Mouse (Mus musculus) E14TG2a.4 (cell line): Measurements from ENCODE around the gene Malsu1.

Source experiments
- H3K27me3 ChIP-seq: 2 replicates; pipeline ENCODE4 v1.6.1; 2014; ENCODE audit warnings: low read length, control low read depth; ENCODE audit not compliant: insufficient read depth
- H3K36me3 ChIP-seq: 2 replicates; pipeline ENCODE4 v1.6.1; 2014; ENCODE audit warnings: low read length, control low read depth; ENCODE audit not compliant: insufficient read depth
- H3K4me1 ChIP-seq: replicated peaks from 2 replicates; pipeline ENCODE4 v1.6.1; 2014; ENCODE audit warnings: low read depth, low read length, control low read depth
- H3K4me3 ChIP-seq: replicated peaks from 2 replicates; pipeline ENCODE4 v1.5.1; 2014; ENCODE audit warnings: mild to moderate bottlenecking, low read length
- H3K9me3 ChIP-seq: 2 replicates; pipeline ENCODE4 v1.6.1; 2014; ENCODE audit warnings: low read length, control low read depth
- CTCF ChIP-seq: conservative IDR thresholded peaks from 2 replicates; pipeline ENCODE4 v1.5.1; 2014; ENCODE audit warnings: low read length
- NANOG ChIP-seq: IDR thresholded peaks from 2 replicates; pipeline ENCODE4 v1.6.1; 2014; ENCODE audit warnings: borderline replicate concordance, low read length, mixed read lengths
- POU5F1 ChIP-seq: IDR thresholded peaks from 2 replicates; pipeline ENCODE4 v1.6.1; 2014; ENCODE audit warnings: low read length, borderline replicate concordance

Gene Malsu1

GRCm38 (mm10) chr6:49056009-49056408 lies 17.6 kb upstream of the Malsu1 start:
- no peaks in the 10 kb centered on the region for H3K9me3 ChIP-seq
- peaks cover 17% of the 10 kb centered on the region for H3K4me1 ChIP-seq
- TF ChIP-seq NANOG = no peak
- TF ChIP-seq POU5F1 = no peak
- TF ChIP-seq CTCF = no peak
- no peaks in the 10 kb centered on the region for H3K36me3 ChIP-seq
- H3K27me3 ChIP-seq = no peaks in the 10 kb centered on the region
- no peak overlapping the region for H3K4me3 ChIP-seq

GRCm38 (mm10) chr6:49057053-49058021 lies 16.3 kb upstream of the Malsu1 start:
- Histone ChIP-seq H3K4me3 (no peak overlapping the region), H3K27me3 (no peaks in the 10 kb centered on the region), H3K36me3 (no peaks in the 10 kb centered on the region), H3K4me1 (peaks cover 17% of the 10 kb centered on the region), H3K9me3 (peaks cover 1% of the 10 kb centered on the region; the same call in 1 of the 2 replicates)
- TF ChIP-seq CTCF (peak; percentile 88), NANOG (no peak), POU5F1 (no peak)

- TF ChIP-seq POU5F1 = no peak
- TF ChIP-seq CTCF = no peak
- TF ChIP-seq NANOG = no peak
- Histone ChIP-seq H3K36me3 (no peaks in the 10 kb centered on the region), H3K4me3 (no peak overlapping the region), H3K4me1 (peaks cover 11% of the 10 kb centered on the region), H3K27me3 (no peaks in the 10 kb centered on the region), H3K9me3 (peaks cover 4% of the 10 kb centered on the region; the same call in 1 of the 2 replicates)
Measured at GRCm38 (mm10) chr6:49068361-49068760, 5.2 kb upstream of the Malsu1 start.

- Histone ChIP-seq H3K4me1 (peaks cover 32% of the 10 kb centered on the region), H3K27me3 (no peaks in the 10 kb centered on the region), H3K9me3 (no peaks in the 10 kb centered on the region), H3K36me3 (peaks cover 35% of the 10 kb centered on the region), H3K4me3 (peak overlapping the region; percentile 98)
- TF ChIP-seq CTCF (no peak), POU5F1 (no peak), NANOG (no peak)
Measured at GRCm38 (mm10) chr6:49074117-49074490, 509 bp downstream of the Malsu1 start.

GRCm38 (mm10) chr6:49077894-49078293 lies 4.3 kb downstream of the Malsu1 start:
- Histone ChIP-seq H3K36me3 (peaks cover 67% of the 10 kb centered on the region), H3K4me1 (peaks cover 36% of the 10 kb centered on the region), H3K27me3 (no peaks in the 10 kb centered on the region), H3K9me3 (no peaks in the 10 kb centered on the region), H3K4me3 (no peak overlapping the region)
- TF ChIP-seq NANOG = no peak
- no peak for TF ChIP-seq POU5F1
- TF ChIP-seq CTCF = no peak

- TF ChIP-seq POU5F1 = no peak
- TF ChIP-seq CTCF = no peak
- no peak for TF ChIP-seq NANOG
- peaks cover 81% of the 10 kb centered on the region for H3K36me3 ChIP-seq
- no peaks in the 10 kb centered on the region for H3K9me3 ChIP-seq
- no peaks in the 10 kb centered on the region for H3K27me3 ChIP-seq
- H3K4me1 ChIP-seq = peaks cover 44% of the 10 kb centered on the region
- no peak overlapping the region for H3K4me3 ChIP-seq
Measured at GRCm38 (mm10) chr6:49079313-49079712, 5.7 kb downstream of the Malsu1 start.

- Histone ChIP-seq H3K27me3 (no peaks in the 10 kb centered on the region), H3K9me3 (no peaks in the 10 kb centered on the region), H3K36me3 (peaks cover 93% of the 10 kb centered on the region), H3K4me3 (no peak overlapping the region), H3K4me1 (peaks cover 25% of the 10 kb centered on the region)
- TF ChIP-seq CTCF = no peak
- TF ChIP-seq POU5F1 = no peak
- no peak for TF ChIP-seq NANOG
Measured at GRCm38 (mm10) chr6:49083008-49083407, 9.4 kb downstream of the Malsu1 start.

- Histone ChIP-seq H3K4me3 (no peak overlapping the region), H3K4me1 (peaks cover 64% of the 10 kb centered on the region), H3K27me3 (no peaks in the 10 kb centered on the region), H3K9me3 (no peaks in the 10 kb centered on the region), H3K36me3 (peaks cover 84% of the 10 kb centered on the region)
- TF ChIP-seq NANOG (no peak), POU5F1 (no peak), CTCF (no peak)
Measured at GRCm38 (mm10) chr6:49094968-49095367, 21.4 kb downstream of the Malsu1 start.

- Histone ChIP-seq H3K27me3 (no peaks in the 10 kb centered on the region), H3K9me3 (no peaks in the 10 kb centered on the region), H3K4me3 (0 out of 2 replicates have a peak overlapping the region, but pooled peaks have one; percentile 0), H3K4me1 (peaks cover 79% of the 10 kb centered on the region), H3K36me3 (peaks cover 78% of the 10 kb centered on the region)
- TF ChIP-seq POU5F1 = no peak
- TF ChIP-seq NANOG = no peak
- no peak for TF ChIP-seq CTCF
Measured at GRCm38 (mm10) chr6:49096421-49096820, 22.8 kb downstream of the Malsu1 start.
